Mouse (Mus musculus) hindbrain, embryonic 15.5 days (tissue): Measurements from ENCODE around the gene Gm7075. TPM values are rescaled to one million over a fixed set of nuclear protein-coding genes. Genes with fewer than 3 reads are reported as not detected.
"Not testable (repeated sequence)": the region's sequence is repeated elsewhere in the genome, so short reads cannot be mapped to it uniquely, and the experiment has no call there.

Source experiments
- ATAC-seq: fragments of 200-750 bp; cut with Nextera tagmentation; 2 replicates; pipeline ENCODE4 v1.8.0; 2017; ENCODE audit warnings: low read depth, moderate number of reproducible peaks, moderate TSS enrichment; ENCODE audit not compliant: low FRiP score
- H3K27ac ChIP-seq: fragments of 300-500 bp; sonication (generic); replicated peaks from 2 replicates; pipeline ENCODE4 v1.5.1; 2015; ENCODE audit warnings: mild to moderate bottlenecking, inconsistent platforms
- H3K27me3 ChIP-seq: fragments of 300-500 bp; sonication (generic); 2 replicates; pipeline ENCODE4 v1.6.1; 2015; ENCODE audit warnings: control low read depth, inconsistent platforms
- H3K36me3 ChIP-seq: fragments of 300-500 bp; sonication (generic); 2 replicates; pipeline ENCODE4 v1.6.1; 2015; ENCODE audit warnings: control low read depth, inconsistent platforms
- H3K4me1 ChIP-seq: fragments of 300-500 bp; sonication (generic); replicated peaks from 2 replicates; pipeline ENCODE4 v1.6.1; 2015; ENCODE audit warnings: control low read depth, inconsistent platforms
- H3K4me2 ChIP-seq: fragments of 300-500 bp; sonication (generic); 2 replicates; pipeline ENCODE4 v1.6.1; 2015; ENCODE audit warnings: moderate library complexity, mild to moderate bottlenecking, inconsistent platforms
- H3K4me3 ChIP-seq: fragments of 300-500 bp; sonication (generic); 2 replicates; pipeline ENCODE4 v1.5.1; 2015; ENCODE audit warnings: mild to moderate bottlenecking, inconsistent platforms
- H3K9ac ChIP-seq: fragments of 300-500 bp; sonication (generic); 2 replicates; pipeline ENCODE4 v1.6.1; 2015; ENCODE audit warnings: inconsistent platforms
- H3K9me3 ChIP-seq: fragments of 300-500 bp; sonication (generic); 2 replicates; pipeline ENCODE4 v1.6.1; 2016; ENCODE audit warnings: control low read depth, inconsistent platforms
- WGBS: fragments of 180-500 bp; shearing (Covaris S2); methylation state at CpG from one replicate; pipeline ENCODE4 v1.1.7; 2015; 5-methylcytosine and 5-hydroxymethylcytosine counted together
- polyA plus RNA-seq: library from polyadenylated mRNA; unstranded; fragments of >200 nt; fragmentation: Nextera tagmentation; extraction: Ambion mirVana; gene quantifications from 2 replicates; pipeline ENCODE4 v1.2.1, GENCODE M21; 2015

Gm7075 gene
- not detected in 2 replicates for polyA plus RNA-seq

DNA sequence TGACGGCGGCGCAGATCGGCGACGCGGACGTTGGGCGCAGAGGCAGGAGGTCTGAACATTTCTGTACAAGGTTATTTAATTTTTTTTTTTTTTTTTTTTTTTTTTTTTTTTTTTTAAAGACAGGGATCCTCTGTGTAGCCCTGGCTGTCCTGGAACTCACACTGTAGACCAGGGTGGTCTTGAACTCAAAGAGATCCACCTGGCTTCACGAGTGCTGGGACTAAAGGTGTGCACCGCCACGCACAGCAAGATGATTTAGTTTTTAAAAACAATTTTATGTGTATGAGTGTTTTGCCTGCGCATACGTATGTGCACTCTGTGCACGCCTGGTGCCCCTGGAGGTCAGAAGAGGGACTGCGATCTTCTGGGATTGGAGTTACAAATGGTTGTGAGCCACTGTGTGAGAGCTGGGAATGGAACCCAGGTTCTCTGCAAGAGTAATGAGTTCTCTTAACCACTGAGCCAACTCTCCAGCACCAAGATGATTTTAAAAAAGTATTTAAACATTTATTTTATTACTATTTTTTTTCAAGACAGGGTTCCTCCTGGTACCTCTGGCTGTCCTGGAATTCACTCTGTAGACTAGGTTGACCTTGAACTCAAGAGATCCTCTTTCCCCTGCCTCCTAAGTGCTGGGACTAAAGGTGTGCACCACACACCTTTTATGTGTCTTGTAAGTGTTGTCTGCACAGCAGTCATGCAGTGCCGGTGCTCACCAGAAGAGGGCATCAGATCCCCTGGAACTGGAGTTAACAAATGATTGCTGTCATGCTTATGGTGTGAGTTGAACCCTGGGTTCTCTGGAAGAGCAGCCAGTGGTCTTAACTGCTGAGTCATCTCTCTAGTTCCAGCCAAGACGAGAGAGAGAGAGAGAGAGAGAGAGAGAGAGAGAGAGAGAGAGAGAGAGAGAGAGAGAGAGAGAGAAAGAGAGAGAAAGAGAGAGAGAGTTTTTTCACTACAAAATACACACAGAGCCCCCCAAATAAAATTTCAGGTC lies at the start of gene Gm7075:
TSS of gene Gm7075 (minus strand) at position 51 of the 997 bp plus-strand sequence.
- H3K9me3 ChIP-seq: no peaks in the 10 kb centered on the region
- no peak within 1 kb of the TSS for H3K27ac ChIP-seq
- ATAC-seq: no peak
- H3K4me2 ChIP-seq: no peak within 1 kb of the TSS
- H3K36me3 ChIP-seq: no peaks in the 10 kb centered on the region
- H3K4me3 ChIP-seq: no peak within 1 kb of the TSS
- H3K4me1 ChIP-seq: no peaks in the 10 kb centered on the region
- H3K9ac ChIP-seq: 0 out of 2 replicates have a peak within 1 kb of the TSS, but pooled peaks have one; percentile 19
- WGBS: 91% methylated on average over 18 of the region's 18 CpGs
- H3K27me3 ChIP-seq: no peaks in the 10 kb centered on the region

DNA sequence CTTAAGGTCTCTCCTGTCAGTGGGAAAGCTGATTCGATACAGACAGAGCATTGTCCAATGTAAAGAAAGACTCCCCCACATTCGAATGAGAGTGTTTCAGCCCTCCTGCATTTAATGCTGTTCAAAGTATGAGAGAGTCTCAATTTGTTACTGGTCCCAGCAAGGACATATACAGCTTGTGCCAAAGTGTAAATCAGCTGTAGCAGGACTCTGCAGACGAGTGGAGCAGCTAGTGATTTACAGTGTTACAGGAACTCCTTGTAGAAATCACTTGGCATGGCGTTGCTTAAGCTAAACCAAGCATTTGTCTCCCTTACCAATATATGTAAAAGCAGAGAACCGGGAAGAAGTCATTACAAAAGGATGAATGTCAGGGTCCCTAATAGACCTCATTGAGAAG lies 39.3 kb upstream of the Gm7075 start:
- no peaks in the 10 kb centered on the region for H3K27me3 ChIP-seq
- WGBS: 54% methylated on average over 5 of the region's 5 CpGs
- H3K4me3 ChIP-seq: no peak overlapping the region
- no peak overlapping the region for H3K9ac ChIP-seq
- H3K4me1 ChIP-seq: no peaks in the 10 kb centered on the region
- no peak for ATAC-seq
- no peak overlapping the region for H3K4me2 ChIP-seq
- H3K9me3 ChIP-seq: no peaks in the 10 kb centered on the region
- no peak overlapping the region for H3K27ac ChIP-seq
- H3K36me3 ChIP-seq: no peaks in the 10 kb centered on the region

DNA sequence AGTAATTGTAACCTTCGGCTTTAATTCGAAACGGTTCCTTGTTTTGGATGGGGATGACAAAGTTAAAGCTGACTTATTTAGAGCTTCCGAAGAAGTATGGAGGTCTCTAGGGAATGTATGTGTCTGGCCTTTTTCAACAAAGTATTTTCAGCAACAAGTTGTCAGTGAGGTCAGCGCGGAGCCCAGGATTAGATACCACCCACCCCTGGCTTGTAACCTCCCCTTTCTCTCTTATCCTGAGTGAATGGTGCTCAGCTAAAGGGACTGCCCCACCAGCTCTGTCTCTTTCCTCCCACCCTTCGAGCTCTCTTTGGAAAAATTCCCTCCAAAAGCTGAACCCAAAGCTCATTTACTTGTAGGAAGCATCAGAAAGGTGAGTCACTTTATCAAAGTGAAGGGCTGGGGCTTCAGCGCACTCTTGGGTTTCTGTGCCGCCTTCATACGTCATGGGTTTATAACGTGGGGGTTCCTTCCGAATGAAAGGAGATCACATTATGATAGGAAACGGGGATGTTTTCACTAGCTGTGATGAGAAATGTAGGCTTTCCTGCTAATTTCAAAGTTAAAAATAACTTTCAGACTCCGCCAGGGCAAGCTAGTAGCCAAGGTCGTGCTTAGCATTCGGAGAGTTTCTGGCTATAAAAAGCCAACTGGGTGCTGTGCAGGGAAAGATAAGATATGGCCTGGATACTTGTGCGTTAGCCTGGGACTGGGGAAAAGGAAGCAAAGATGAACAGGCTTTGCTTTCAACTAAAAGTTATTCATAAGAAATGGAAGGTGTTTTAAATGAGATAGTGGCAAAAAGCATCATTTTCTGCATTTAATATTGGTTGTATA lies 35.9 kb upstream of the Gm7075 start:
- ATAC-seq: no peak
- no peaks in the 10 kb centered on the region for H3K9me3 ChIP-seq
- H3K27ac ChIP-seq: no peak overlapping the region
- no peaks in the 10 kb centered on the region for H3K36me3 ChIP-seq
- no peak overlapping the region for H3K4me3 ChIP-seq
- no peaks in the 10 kb centered on the region for H3K4me1 ChIP-seq
- H3K9ac ChIP-seq: no peak overlapping the region
- no peaks in the 10 kb centered on the region for H3K27me3 ChIP-seq
- H3K4me2 ChIP-seq: no peak overlapping the region
- WGBS: 79% methylated on average over 17 of the region's 17 CpGs

DNA sequence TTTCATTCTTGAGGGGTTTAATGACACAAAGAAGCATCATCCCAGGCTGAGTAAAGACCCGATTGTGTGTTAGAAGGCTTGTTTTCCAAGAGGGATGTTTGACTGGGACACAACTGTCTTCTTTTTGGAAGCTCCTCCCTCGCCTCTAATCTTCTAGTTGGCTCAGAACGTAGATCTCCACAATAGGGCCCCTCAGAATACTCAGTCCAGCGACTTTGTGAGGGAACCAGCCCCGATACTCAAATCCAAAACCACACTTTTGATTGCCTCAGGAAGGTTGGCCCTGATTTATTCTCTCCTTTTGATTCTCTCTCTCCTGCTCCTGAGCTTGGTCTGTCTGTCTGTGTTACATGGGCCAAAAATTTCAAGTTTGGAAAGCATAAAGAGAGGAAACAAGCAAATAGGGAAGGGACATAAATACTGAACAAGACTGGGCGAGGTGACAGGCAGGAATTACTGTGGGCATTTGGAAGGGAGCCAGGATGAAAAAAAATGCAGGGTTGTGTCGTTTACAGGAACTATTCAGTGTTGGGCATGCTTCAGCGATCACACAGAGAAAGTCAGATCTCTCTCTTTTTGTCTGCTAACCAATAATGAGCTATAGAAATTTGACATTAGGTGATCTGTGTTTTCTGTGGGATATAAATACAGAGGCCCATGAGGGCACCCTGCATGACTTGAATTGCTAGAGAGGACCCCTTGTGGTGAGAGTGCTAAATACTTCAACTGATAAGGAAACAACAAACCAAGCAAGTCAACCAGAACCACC lies 33.7 kb upstream of the Gm7075 start:
- H3K9ac ChIP-seq: no peak overlapping the region
- no peaks in the 10 kb centered on the region for H3K36me3 ChIP-seq
- H3K4me1 ChIP-seq: no peaks in the 10 kb centered on the region
- H3K27ac ChIP-seq: peak overlapping the region; percentile 51; the same call in 1 of the 2 replicates
- no peaks in the 10 kb centered on the region for H3K27me3 ChIP-seq
- H3K9me3 ChIP-seq: no peaks in the 10 kb centered on the region
- no peak overlapping the region for H3K4me3 ChIP-seq
- WGBS: 30% methylated on average over 8 of the region's 8 CpGs
- peak; percentile 54; the same call in 1 of the 2 replicates for ATAC-seq
- H3K4me2 ChIP-seq: no peak overlapping the region

DNA sequence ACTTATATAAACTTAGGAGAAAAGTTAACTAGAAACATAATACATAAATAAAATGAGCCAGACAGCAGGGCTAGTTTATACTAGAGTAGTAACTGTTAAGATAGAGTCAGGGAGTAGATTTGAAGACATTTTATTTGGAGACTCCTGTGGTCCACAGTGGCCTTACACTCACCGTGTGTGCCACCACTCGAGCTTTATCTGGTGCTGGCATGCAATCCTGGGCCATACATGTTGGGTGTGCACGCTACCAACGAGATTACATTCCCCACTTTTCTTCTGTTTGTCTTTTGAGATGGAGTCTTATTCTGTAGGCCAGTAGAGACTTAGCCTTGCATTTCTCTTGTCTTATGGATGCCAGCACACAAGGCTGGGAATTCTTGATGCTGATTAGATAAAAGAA lies 32.3 kb upstream of the Gm7075 start:
- Histone ChIP-seq H3K27ac (no peak overlapping the region), H3K27me3 (no peaks in the 10 kb centered on the region), H3K4me2 (no peak overlapping the region), H3K9me3 (no peaks in the 10 kb centered on the region), H3K4me1 (no peaks in the 10 kb centered on the region), H3K36me3 (no peaks in the 10 kb centered on the region), H3K4me3 (no peak overlapping the region), H3K9ac (no peak overlapping the region)
- WGBS: 98% methylated on average over 4 of the region's 4 CpGs
- ATAC-seq: no peak

DNA sequence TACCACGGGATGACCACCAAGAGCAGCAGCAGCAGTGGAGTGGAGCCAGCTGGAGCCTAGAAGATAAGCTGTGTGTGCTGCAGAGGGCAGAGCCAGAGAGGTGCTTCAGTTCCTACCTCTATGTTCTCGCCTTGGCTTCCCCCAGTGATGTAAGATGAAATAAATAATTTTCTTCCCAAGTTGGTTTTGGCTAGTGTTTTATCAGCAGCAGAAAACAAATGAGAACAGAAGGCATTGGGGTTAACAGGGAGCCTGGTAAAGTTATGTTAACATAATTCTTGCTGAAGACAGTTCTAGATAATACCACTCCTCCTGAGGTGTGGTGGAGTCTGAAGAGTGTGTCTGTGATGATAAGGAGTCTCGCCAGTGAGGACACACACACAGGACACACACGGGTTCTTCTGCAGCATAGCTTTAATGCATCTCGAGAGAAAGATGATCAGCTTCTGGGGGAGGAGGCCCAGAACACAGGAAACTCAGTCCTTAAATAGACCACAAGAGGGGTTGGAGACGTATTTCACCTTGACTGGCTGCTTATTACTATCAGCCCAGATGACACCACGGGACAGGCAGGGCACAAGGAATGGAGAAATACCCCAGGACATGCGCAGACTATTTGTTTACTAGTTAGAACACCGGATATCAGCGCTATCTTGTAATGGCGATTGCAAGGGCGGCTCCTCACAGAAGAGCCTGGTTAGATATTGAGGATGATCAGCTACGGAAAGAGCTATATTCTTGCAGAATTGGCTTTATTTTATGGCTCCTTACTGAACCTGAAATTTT lies 23.2 kb upstream of the Gm7075 start:
- not testable (repeated sequence) for H3K9me3 ChIP-seq, H3K36me3 ChIP-seq, H3K27ac ChIP-seq, H3K4me3 ChIP-seq, H3K4me2 ChIP-seq, H3K9ac ChIP-seq, H3K27me3 ChIP-seq, ATAC-seq, H3K4me1 ChIP-seq
- WGBS: 93% methylated on average over 13 of the region's 13 CpGs

DNA sequence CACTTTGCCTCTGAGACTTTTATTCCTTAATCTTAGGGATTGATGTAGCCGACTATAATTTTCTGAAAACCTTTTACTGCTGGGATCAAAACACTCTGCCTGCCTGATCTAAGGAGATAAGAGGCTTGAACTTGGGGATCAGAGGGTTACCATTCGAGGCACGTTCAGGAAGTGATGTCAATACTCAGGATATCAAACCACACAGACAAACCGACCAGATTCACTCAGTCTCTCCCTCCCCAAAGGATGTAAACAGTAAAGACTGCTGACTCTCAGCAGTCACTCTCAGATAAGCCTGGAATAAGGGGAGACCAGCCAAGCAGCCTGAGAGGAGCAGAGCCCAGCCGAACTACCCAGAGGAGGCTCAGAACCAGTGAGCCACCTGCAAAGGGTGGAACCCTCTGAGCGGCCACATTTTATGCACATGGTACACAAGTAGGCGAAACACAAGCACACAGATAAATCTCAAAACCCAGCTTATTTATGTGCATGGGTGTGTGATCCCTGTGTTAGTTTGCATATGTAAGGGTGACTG lies 18.2 kb upstream of the Gm7075 start:
- no peak for ATAC-seq

DNA sequence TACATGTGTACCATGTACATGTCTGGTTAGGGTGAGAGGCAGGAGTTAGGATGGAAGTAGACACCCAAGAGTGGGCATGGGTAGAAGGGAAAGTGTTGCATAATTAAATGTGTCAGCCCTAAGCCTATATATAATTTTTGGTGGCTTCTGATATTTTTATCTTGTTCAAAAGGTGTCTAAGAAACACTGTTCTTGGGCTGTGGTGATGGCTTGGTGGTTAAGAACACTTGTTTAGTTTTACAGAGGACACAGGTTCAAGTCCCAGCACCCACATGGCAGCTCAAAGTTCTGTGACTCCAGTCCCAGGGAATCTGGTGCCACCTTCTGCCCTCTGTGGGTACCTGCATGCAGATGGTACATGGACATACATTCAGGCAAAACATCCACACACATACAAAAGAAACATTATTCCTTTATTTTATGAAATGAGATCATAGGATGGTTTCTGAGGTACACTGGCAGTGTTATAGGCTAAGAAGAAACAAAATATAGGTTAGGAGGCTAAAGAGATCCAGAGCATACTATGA lies 17.2 kb upstream of the Gm7075 start:
- Histone ChIP-seq H3K27ac (no peak overlapping the region), H3K4me1 (no peaks in the 10 kb centered on the region), H3K27me3 (no peaks in the 10 kb centered on the region), H3K9me3 (no peaks in the 10 kb centered on the region), H3K36me3 (no peaks in the 10 kb centered on the region), H3K9ac (no peak overlapping the region), H3K4me3 (no peak overlapping the region), H3K4me2 (no peak overlapping the region)
- no peak for ATAC-seq

More for the DNA sequence above, 18.2 kb upstream of the Gm7075 start:
- no peaks in the 10 kb centered on the region for H3K4me1 ChIP-seq
- no peak overlapping the region for H3K27ac ChIP-seq
- H3K9me3 ChIP-seq: no peaks in the 10 kb centered on the region
- 79% methylated on average over 7 of the region's 7 CpGs for WGBS
- H3K9ac ChIP-seq: no peak overlapping the region
- H3K4me3 ChIP-seq: no peak overlapping the region
- H3K4me2 ChIP-seq: no peak overlapping the region
- no peaks in the 10 kb centered on the region for H3K36me3 ChIP-seq
- no peaks in the 10 kb centered on the region for H3K27me3 ChIP-seq

DNA sequence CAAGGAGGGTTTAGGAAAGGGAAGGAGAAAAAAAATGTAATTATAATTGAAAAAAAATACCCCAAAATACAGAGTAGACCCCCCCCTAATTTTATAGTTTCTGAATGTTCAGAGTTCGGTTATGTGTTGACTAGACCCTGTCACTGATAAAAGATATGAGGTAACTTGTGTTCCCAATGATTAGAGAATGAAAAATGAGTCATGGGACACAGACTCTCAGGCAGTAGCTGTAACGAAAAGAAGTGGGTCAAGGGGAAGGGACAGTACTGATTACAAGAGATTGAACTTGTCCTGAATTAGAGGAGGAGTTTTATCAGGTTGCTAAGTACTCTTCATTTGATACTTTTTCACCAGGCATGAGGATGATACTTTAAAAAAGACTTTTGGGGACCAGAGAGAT lies 11.3 kb upstream of the Gm7075 start:
- WGBS: 88% methylated on average over 2 of the region's 2 CpGs
- Histone ChIP-seq H3K4me2 (no peak overlapping the region), H3K27ac (no peak overlapping the region), H3K4me1 (0 out of 2 replicates have a peak, but pooled peaks cover 5% of the 10 kb centered on the region), H3K4me3 (no peak overlapping the region), H3K9ac (no peak overlapping the region), H3K9me3 (no peaks in the 10 kb centered on the region), H3K27me3 (no peaks in the 10 kb centered on the region), H3K36me3 (no peaks in the 10 kb centered on the region)
- no peak for ATAC-seq

DNA sequence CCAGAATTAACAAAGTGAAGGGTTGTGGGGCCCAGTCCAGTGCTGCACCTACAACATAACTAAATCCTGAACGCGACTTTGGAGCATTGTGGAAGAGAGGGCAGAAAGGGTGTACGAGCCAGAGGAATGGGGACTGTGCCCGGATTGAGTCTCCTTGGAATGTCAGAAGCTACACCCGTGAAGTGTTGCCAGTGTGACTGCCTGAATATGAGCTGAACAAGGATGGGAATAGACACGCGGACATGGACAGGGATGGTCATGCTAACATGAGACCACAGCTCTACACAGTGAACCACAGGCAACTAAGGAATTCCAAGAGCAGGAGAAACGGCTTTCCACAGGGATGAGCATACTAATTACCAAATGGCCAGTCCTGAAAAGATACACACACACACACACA lies 10.5 kb upstream of the Gm7075 start:
- no peak for ATAC-seq
- Histone ChIP-seq H3K4me1 (0 out of 2 replicates have a peak, but pooled peaks cover 5% of the 10 kb centered on the region), H3K9me3 (no peaks in the 10 kb centered on the region), H3K27me3 (no peaks in the 10 kb centered on the region), H3K4me3 (no peak overlapping the region), H3K9ac (no peak overlapping the region), H3K27ac (no peak overlapping the region), H3K4me2 (no peak overlapping the region), H3K36me3 (no peaks in the 10 kb centered on the region)
- 92% methylated on average over 8 of the region's 8 CpGs for WGBS
